Mouse (Mus musculus) urinary bladder, postnatal 10 days (tissue): ENCODE results near the gene 1110017D15Rik.

Experiments
- DNase-seq: peaks from one replicate; pipeline ENCODE4 v3.0.0; 2022; ENCODE audit warnings: low spot score

Gene 1110017D15Rik

DNA sequence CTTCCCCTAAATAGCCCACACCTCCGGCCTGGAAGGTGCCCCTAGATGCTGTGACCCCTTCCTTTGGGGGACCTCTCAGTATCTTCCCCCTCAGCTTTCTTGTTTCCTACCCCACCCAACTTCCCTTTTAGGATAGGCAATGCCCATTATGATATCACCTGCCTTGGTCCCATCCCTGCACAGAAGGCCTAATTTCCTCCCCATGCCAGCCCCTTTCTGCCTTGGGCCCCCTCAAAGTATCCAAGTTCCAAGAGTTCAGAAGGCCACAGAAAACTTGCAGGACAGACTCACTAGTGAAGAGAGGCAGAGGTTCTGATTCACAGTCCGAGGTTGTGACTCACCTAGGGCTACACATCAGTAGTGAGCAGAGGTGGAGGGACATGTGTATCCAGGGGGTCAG, at the start of gene 1110017D15Rik:
1110017D15Rik (minus strand) TSS at position 101 of the 400 bp plus-strand sequence.
- DNase-seq, result no peak

DNA sequence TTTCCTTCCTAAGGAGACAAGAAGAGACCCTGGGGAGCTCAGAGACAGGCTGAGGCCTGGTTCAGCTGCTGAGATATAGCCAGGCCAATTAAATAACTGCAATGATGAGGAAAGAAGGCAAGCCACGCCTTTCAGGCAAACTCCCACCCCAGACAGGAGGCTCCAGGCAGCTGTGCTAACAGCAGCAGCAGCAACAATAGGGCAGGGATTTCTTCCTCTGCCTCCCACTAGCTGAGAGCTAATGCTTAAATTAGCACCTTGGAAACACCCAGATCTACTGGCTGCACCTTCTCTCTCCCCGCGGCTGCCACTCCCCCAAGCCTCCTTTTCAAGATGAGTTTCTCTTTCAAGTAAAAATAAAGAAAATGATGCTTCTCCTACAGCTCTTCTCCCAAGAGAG, 49.0 kb upstream of the 1110017D15Rik start:
- no peak for DNase-seq

DNA sequence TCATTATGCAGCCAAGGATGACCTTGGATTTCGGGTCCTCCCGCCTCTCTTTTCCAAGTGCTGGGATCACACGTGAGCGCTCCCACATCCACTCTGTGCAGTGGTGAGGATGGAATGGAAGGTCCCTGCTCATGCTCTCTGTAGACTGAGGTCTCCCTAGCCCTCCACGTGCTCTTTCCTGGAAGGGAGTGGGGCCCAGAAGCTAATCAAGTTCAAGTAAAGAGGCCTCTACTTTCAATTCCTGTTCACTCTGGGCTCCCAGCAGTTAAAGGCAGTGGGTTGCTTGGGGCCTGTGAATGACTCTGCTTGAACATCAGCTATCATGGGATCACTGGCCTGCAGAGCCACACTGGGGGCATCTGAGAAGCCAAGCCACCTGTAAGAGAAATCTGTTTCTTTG, 46.2 kb upstream of the 1110017D15Rik start:
- DNase-seq, result no peak

DNA sequence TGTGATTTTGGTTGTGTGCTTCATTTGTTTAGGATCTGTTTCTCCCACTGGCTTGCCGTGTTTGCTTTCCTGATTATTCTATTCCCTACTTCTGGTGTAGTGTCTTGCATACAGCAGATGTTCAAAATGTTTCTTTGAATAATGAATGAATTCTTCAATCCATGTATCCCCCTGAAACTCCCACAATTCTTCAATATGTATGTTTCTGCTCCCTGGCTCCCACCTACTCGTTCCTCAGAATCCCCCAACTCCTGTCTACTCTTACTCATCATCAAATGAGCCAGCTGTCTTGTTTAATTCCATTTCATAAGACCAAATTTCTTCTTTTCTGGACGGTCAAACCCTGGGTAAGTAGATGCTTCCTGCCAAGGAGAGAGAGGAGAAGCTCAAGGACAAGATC, 40.0 kb upstream of the 1110017D15Rik start:
- DNase-seq, result no peak

DNA sequence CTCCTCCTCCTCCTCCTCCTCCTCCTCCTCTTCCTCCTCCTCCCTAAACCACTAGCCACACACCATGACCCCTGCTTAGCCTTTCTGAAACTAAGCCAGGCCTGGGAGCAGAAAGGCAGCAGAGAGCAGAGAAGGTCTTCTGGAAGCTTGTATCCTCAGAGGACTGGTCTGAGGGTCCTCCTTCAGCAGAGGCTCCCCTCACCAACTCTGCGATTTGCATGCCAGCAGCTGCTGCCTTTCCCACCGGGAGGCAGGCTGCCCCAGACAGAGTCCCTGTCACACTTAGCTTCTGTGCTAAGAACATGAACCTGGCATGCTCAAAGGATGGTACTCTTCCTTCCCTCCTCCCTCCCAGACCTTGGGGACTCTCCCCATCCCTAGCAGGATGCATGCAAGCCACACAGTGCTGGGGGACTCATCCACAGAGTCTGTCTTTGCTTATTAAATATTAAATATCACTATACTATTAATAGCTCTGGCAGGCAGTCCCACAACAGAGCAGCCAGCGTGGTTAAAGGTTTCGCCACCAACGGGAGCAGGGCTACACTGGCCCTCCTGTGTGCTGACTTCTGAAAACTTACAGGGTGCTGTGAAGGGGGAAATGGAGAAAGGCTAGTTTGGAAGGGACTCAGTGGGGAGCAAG, 39.3 kb upstream of the 1110017D15Rik start:
- DNase-seq, result no peak

DNA sequence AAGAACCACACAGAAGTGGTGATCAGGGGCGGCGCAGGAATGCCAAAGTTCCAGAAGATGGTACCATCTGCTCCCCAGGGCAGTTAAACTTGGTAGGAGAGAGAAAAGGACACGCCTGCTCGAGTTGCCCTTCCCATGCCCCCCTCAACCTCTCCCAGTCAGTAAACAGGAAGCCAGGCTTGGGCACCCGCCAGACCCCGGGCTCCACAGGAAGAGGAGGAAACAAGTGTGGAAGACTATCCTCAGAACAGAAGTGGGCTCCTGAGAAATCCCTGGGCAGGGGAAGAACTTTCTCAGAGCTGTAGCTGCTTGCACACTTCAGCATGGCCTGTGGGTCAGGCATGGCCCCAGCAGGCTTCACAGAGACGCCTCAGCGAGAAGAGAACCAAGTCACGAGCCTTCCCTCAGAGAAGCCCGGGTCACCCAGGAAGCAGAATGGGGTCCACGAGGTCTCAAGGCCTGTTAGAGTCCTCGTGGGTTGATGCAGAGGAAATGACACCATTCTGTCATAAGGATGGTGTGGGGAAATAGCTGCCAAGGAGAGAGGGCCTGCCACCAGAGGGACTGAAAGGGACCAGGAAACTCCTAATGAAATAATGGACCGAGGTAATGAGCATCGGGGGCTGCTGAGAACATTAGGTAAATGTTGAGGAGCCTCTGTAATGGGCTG, 38.0 kb upstream of the 1110017D15Rik start:
- no peak for DNase-seq

DNA sequence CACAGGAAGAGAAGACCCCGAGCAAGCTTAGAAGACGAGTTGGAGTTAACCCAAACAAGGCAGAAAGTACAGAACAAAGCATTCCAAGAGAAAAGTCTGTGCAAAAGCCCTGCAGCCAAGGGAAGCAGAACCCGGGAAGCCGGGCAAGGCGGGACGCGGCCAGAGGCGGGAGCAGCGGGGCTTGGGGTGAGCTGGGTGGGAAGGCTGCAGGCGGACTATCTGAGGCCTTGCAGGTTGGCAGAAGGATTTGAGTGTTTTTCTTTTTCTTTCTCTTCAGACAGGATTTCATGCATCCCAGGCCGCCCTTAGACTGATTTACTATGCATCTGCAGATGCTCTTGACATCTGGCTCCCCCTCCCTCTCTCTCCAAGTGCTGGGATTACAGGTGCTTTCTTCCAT, 36.0 kb upstream of the 1110017D15Rik start:
- no peak for DNase-seq

DNA sequence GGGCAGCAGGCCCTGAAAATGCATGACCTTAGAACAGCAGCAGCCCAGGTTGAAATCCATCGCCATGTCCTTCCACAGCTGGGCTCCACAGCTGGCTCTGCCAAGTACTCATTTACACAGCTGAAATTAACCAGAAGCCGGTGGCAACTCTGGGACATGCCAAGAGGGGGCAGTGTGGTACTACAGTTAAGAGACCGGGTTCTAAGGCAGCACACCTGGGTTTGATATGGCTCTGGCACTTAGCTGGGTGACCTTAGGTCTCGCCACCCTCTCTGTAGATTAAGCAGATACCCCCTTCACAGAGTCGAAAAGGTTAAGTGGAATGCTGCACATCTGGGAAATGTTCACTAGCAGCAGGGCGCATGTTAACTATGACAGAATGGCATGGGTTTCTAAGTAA, 35.4 kb upstream of the 1110017D15Rik start:
- DNase-seq, result peak; percentile 28

DNA sequence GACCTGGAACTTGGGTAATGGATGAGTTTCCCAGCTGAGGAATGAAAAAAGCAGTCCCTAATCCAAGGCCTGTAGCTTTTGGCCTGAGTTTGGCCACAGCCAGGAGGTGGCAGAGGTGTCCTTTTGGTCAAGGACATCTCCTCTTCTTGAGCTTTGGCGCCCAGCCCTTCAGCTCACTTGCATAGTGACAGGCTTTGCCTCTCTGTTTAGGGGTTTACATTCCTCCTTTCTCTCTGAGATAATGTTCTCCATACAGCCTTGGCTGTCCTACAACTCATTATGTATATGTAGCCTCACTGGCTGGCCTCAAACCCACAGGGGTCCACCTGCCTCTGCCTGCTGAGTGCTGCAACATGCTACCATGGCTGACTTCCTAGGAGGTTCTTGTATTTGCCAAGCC, 30.0 kb upstream of the 1110017D15Rik start:
- no peak for DNase-seq

DNA sequence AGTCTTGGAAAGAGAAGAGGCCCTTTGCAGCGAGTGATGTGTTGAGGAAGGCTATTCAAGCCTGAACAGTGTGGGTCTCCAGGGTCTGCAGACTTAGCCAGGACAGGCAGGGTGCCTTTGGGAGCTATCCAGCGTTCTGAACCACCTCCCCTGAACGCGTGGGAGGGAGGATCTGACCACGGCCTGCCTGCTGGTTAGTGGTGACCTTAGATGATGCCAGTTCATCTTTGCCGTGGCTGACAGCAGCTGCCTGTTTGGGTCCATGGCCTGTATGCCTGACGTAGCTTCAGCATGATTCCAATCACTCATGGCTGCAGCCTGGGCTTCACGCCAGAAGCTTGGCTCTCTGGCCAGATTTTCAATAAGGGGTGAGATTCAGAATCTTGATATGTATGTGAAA, 28.9 kb upstream of the 1110017D15Rik start:
- no peak for DNase-seq

DNA sequence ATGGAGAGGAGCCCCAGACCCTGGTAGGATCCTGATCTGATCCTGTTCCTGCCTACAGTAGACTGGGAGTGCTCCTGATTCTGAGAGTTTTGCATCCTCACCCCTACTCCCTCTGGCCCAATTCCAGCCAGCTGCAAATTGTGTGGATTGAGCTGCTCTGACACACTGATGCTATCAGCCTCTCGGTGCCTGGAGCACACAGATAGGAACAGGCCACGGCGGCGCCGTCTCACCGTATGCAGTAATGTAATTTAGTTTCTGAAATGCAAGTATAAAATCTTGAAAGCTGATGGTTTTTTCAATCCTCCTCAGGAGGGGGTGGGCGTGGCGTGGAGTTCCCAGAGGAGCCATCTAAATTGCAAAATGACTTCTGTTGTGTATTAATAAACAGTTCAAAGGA, 25.0 kb upstream of the 1110017D15Rik start:
- DNase-seq, result no peak

DNA sequence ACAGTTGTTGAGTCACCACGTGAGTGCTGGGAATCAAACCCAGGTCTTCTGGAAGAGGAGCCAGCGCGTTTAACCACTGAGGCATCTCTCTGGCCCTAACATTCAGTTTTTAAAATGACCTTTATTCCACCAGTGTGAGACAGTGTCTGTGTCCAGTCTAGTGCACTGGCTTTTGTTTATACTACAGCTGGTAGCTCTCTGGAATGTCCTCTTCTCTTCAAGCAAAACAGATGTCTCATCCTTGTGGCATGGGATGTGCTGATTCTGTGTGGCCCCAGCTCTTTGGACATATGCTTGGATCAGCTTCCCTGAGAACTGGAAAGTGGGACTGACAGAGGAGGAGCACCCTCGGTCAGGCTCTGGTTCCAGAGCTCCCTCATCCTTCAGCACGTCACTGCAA, 17.7 kb upstream of the 1110017D15Rik start:
- DNase-seq, result no peak

DNA sequence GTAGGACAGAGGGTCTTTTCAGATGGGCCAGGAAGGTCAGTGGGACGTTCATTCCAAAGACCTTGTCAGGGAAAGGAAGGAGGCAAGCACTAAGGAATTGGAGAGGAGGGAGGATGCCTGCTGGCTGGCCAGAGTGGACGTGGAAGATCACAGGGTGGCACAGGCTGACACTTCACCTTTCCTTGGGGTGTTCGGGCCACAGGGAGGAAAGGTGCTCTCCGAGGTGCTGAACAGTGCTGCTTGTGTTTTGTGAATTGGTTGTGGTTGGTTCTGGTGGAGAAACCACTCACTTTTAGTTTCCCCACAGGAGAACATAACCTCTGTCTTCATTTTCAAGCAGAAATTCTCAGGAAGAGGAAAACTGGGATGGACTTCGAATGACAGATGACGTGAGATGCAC, 15.3 kb upstream of the 1110017D15Rik start:
- DNase-seq, result no peak

DNA sequence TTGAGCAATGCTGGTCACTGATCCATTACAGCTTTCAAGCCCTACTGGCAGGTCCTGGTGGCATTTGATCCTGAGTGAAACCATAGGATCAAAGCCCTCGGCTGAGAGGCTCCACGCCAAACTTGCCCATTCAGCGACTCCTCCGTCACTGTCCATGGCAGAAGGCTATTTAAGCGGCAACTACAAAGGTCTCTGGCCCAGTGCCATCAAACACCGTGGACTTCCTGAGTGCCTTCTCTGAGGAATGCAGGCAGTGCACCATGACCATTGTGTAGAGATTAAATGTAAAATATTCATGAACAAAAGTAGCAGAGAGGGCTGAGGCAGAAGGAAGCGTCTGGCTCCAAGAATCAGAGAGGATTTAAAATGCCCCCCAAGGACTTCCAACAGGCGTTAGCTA, 10.9 kb upstream of the 1110017D15Rik start:
- DNase-seq, result no peak

DNA sequence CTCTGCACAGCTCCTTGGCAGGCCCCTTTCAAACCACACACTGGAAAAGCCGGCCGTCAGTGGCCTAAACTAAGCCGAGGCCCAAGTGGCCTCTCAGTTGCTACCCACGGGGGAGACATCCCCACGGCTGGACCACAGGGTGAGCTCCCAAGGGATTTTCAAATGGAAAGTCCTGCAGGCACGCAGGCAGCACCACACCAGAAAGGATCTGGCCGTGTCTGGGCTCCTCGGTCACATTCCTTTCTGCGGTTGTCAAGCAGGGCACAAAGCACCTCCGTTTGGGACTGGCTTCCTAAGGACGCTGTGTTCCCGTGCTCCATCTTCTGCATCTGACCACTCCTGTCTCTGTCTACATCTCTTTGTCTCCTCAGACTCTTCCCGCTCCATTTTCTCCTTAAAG, 9.9 kb upstream of the 1110017D15Rik start:
- no peak for DNase-seq

DNA sequence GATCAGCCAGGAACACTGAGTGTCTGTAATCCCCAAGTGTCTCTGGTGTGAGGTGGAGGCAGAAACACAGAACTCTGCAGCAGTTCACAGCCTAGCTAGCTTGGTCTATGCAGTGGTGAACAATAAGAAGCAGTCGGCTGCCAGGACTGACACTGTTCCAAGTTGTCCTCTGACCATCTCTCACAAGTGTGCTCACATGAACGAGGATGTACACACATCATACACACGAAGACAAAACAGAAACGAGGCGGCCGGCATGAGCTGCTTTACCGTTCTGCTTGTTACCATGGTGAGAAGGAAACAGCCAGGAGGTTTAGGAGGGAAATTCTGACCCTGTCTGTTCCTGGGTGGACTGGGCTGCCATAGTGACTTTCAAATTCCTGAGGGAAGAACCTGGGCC, 9.4 kb upstream of the 1110017D15Rik start:
- DNase-seq, result no peak

DNA sequence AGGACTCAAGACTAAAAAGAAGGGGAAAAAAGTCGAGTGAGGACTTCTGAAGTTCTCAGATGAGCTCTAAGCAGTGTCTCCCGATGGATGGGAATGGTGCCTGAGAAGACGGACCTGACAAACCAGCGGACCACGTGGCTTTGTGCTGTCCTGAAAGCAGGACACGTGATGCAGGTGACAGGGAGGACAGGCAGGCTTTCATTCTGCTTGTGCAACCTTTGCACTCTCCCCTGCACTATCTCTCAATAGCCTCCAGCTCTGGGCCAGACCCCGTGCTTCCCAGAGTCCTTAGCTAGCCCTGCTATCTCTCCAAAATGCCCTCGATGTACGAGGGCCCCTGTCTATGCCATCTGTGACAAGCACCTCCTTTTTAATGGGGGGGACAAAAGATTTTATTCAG, 7.7 kb upstream of the 1110017D15Rik start:
- no peak for DNase-seq

DNA sequence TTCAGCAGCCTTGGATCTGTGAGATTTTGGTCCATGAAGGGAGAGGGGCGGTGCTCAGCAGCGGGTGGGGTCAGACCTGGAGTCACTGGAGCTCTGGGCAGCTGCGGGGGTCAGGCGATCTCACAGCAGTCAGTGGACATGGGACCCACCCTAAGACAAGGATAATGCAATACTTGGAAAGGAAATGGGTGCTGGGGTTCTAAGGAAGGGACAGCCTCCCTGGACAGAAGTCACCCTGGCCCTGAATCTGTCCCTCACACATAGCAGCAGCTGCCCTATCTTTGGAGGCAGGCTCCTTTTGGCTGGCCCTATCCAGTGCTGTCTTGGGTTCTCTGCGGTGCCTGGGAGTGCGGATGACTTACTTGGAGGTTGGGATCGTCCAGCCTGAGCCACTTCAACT, 6.7 kb upstream of the 1110017D15Rik start:
- DNase-seq, result no peak

DNA sequence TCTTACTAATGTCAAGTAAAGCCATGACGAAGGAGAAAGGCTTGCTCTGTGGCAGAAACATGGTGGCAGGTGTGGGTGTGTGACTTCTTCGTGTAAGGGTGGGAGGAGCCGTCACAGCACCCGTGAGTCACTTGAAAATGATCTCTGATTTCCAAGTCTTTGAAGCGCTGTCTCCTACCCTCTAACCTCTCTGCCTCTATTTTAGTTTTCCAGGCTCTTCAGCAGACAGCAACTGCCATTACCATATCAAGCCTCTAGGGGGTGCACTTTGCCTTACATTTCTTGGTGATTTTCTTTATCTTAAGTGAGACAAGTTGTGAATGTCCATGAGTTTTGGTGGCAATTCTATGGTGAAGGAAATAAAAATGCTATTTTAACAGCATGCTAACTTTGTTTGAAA, 5.7 kb upstream of the 1110017D15Rik start:
- DNase-seq, result no peak

DNA sequence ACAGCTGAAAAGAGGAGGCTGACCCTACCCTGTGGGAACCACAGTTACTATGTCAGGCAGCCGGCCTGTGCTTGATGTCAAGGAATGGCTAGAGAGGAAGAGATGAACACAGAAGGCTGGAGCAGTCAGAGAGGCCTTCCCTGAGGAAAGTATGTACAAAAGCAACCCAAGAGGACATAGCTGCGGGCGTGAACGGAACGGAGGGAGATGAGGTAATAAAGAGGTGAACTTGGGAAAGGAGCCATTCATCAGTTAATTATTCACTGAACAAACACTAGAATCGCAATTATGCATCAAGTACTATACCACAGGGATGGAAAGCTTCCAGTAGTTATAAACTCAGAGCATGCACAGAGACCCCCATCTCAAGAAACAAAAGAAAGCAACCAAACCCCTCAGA, 5.0 kb upstream of the 1110017D15Rik start:
- DNase-seq, result no peak

DNA sequence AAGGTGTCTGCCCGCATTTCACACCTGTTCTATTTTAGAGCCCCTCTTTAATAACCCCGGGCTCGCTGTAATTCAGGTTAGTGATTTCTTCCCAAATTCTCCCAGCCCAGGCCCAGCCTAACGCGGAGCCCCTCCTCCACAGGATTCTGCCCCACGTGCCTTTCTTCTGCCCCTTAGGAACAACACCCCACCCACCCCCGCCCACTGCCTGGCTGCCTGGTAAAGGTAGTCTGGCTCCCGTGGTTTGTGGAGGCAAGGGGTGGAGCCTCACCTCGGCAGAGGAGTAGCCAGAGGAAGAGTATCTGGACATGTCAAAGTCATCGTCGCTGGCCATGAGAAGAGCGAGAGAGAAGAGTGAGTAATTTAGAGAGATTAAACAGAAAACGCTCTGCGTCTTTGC, 3.5 kb upstream of the 1110017D15Rik start:
- no peak for DNase-seq

DNA sequence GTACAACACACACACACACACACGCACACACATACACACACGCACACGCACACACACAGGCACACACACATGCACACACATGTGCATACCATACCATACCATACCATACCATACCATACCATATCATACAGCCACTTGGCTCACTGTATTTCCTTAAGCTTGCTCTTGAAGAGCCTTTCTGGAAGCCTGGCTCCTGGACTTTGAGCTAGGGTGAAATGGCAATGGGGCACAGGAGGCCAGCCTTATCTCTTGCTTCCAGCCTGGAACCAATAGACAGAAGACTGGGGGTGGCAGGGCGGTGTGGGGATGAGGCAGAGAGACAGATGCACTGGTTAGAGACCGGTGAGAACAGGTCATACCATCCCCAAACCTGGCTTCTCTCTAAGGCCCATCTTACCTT, 2.1 kb upstream of the 1110017D15Rik start:
- DNase-seq, result no peak

DNA sequence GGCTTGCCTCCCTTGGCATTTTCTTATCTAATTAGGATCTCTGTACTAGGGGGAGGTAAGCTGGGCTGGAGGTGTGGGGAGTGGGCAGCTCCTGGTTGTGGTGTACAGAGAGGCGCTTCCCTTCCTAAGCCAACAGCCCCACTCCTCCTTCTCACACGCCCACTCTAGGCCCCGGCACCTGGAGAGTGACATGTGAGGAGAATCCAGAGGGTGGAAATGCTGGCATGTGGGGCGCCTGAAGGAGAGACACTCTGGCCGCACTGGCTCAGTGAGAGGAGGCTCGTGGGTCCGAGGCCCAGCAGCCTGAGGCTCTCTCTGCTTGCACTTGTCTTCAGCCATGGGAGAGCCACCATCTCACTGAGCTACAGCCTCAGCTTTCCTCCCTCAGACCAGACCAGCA, 1.2 kb upstream of the 1110017D15Rik start:
- no peak for DNase-seq

DNA sequence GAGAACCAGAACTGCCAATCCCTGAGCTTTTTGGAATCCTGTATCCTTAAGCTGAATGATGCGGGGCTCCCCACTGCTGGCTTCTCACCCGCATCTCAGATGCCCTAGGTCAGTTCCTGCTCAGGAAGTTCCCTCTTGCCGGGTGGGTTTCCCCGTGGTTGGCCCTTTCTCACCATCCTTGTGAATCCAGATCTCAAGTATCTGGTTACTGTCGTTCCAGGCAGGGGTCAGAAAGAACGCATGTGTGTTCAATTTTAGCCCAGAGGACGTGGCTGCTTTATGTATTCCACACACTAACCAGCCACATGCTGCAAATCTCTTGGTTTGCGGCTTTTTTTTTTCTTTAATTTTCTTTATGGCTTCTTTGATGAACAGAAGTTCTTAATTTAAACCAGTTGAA, 3.4 kb downstream of the 1110017D15Rik start:
- no peak for DNase-seq
